Mouse (Mus musculus): ENCODE data around the gene Omg. TPM values are rescaled to one million over a fixed set of nuclear protein-coding genes. Genes with fewer than 3 reads are reported as not detected.

Omg gene
- 1.9 TPM in 2 replicates for polyA plus RNA-seq (2014; fragmentation: Nextera tagmentation; extraction: Ambion mirVana)

- DNase-seq (ENCODE audit: low spot score, missing footprints) = peak; percentile 79
Observed at GRCm38 (mm10) chr11:79503845-79504244, at the start of gene Omg. TSS of gene Omg (minus strand) at chr11:79504084.

GRCm38 (mm10) chr11:79552622-79553021, 48.7 kb upstream of the Omg start:
- Histone ChIP-seq H3K27ac (ENCODE audit: low read depth, low read length) (no peak overlapping the region), H3K9ac (ENCODE audit: low read length) (no peak overlapping the region), H3K9me3 (ENCODE audit: control insufficient read depth, low read length) (no peaks in the 10 kb centered on the region), H3K27me3 (ENCODE audit: control insufficient read depth, insufficient read depth, low read length) (no peaks in the 10 kb centered on the region), H3K4me3 (ENCODE audit: low read depth, low read length) (no peak overlapping the region), H3K4me2 (no peak overlapping the region), H3K36me3 (ENCODE audit: control insufficient read depth, insufficient read depth, low read length) (peaks cover 12% of the 10 kb centered on the region), H3K4me1 (ENCODE audit: control insufficient read depth, insufficient read depth, low read length) (no peaks in the 10 kb centered on the region)
- WGBS = 83% methylated on average over 1 of the region's 1 CpGs
- peak; percentile 69 for DNase-seq (ENCODE audit: low spot score, missing footprints)
- ATAC-seq (ENCODE audit: low FRiP score) = no peak

More at GRCm38 (mm10) chr11:79503845-79504244, at the start of gene Omg:
- Histone ChIP-seq H3K27ac (ENCODE audit: low read depth, low read length) (no peak within 1 kb of the TSS), H3K27me3 (ENCODE audit: control insufficient read depth, insufficient read depth, low read length) (no peaks in the 10 kb centered on the region), H3K9ac (ENCODE audit: low read length) (no peak within 1 kb of the TSS), H3K36me3 (ENCODE audit: control insufficient read depth, insufficient read depth, low read length) (no peaks in the 10 kb centered on the region), H3K4me2 (no peak within 1 kb of the TSS), H3K9me3 (ENCODE audit: control insufficient read depth, low read length) (no peaks in the 10 kb centered on the region), H3K4me3 (ENCODE audit: low read depth, low read length) (no peak within 1 kb of the TSS), H3K4me1 (ENCODE audit: control insufficient read depth, insufficient read depth, low read length) (peaks cover 7% of the 10 kb centered on the region)
- WGBS = 36% methylated on average over 8 of the region's 8 CpGs
- no peak for ATAC-seq (ENCODE audit: low FRiP score)

- WGBS = 91% methylated on average over 3 of the region's 3 CpGs
Observed at GRCm38 (mm10) chr11:79536293-79536692, 32.4 kb upstream of the Omg start.

GRCm38 (mm10) chr11:79535554-79535953, 31.7 kb upstream of the Omg start:
- no peak overlapping the region for H3K4me3 ChIP-seq (ENCODE audit: low read depth, low read length)
- H3K4me1 ChIP-seq (ENCODE audit: control insufficient read depth, insufficient read depth, low read length) = peaks cover 5% of the 10 kb centered on the region
- ATAC-seq (ENCODE audit: low FRiP score) = no peak
- no peak overlapping the region for H3K4me2 ChIP-seq
- no peak for DNase-seq (ENCODE audit: low spot score, missing footprints)
- H3K9ac ChIP-seq (ENCODE audit: low read length) = no peak overlapping the region
- H3K27me3 ChIP-seq (ENCODE audit: control insufficient read depth, insufficient read depth, low read length) = no peaks in the 10 kb centered on the region
- H3K9me3 ChIP-seq (ENCODE audit: control insufficient read depth, low read length) = no peaks in the 10 kb centered on the region
- no peak overlapping the region for H3K27ac ChIP-seq (ENCODE audit: low read depth, low read length)
- WGBS = 91% methylated on average over 4 of the region's 4 CpGs
- 0 out of 2 replicates have a peak, but pooled peaks cover 3% of the 10 kb centered on the region for H3K36me3 ChIP-seq (ENCODE audit: control insufficient read depth, insufficient read depth, low read length)

More at GRCm38 (mm10) chr11:79536293-79536692, 32.4 kb upstream of the Omg start:
- Histone ChIP-seq H3K9ac (ENCODE audit: low read length) (no peak overlapping the region), H3K4me1 (ENCODE audit: control insufficient read depth, insufficient read depth, low read length) (peaks cover 5% of the 10 kb centered on the region), H3K4me3 (ENCODE audit: low read depth, low read length) (no peak overlapping the region), H3K4me2 (no peak overlapping the region), H3K27me3 (ENCODE audit: control insufficient read depth, insufficient read depth, low read length) (no peaks in the 10 kb centered on the region), H3K36me3 (ENCODE audit: control insufficient read depth, insufficient read depth, low read length) (0 out of 2 replicates have a peak, but pooled peaks cover 3% of the 10 kb centered on the region), H3K27ac (ENCODE audit: low read depth, low read length) (no peak overlapping the region), H3K9me3 (ENCODE audit: control insufficient read depth, low read length) (no peaks in the 10 kb centered on the region)
- ATAC-seq (ENCODE audit: low FRiP score) (no peak), DNase-seq (ENCODE audit: low spot score, missing footprints) (no peak)

- no peak overlapping the region for H3K4me2 ChIP-seq
- H3K27ac ChIP-seq (ENCODE audit: low read depth, low read length) = 0 out of 2 replicates have a peak overlapping the region, but pooled peaks have one; percentile 14
- peaks cover 5% of the 10 kb centered on the region for H3K4me1 ChIP-seq (ENCODE audit: control insufficient read depth, insufficient read depth, low read length)
- H3K4me3 ChIP-seq (ENCODE audit: low read depth, low read length) = no peak overlapping the region
- 88% methylated on average over 8 of the region's 8 CpGs for WGBS
- no peaks in the 10 kb centered on the region for H3K27me3 ChIP-seq (ENCODE audit: control insufficient read depth, insufficient read depth, low read length)
- 0 out of 2 replicates have a peak, but pooled peaks cover 3% of the 10 kb centered on the region for H3K36me3 ChIP-seq (ENCODE audit: control insufficient read depth, insufficient read depth, low read length)
- H3K9ac ChIP-seq (ENCODE audit: low read length) = no peak overlapping the region
- no peak for DNase-seq (ENCODE audit: low spot score, missing footprints)
- no peaks in the 10 kb centered on the region for H3K9me3 ChIP-seq (ENCODE audit: control insufficient read depth, low read length)
- ATAC-seq (ENCODE audit: low FRiP score) = no peak
Observed at GRCm38 (mm10) chr11:79533950-79534690, 30.2 kb upstream of the Omg start.

GRCm38 (mm10) chr11:79533311-79533710, 29.4 kb upstream of the Omg start:
- Histone ChIP-seq H3K36me3 (ENCODE audit: control insufficient read depth, insufficient read depth, low read length) (0 out of 2 replicates have a peak, but pooled peaks cover 3% of the 10 kb centered on the region), H3K27ac (ENCODE audit: low read depth, low read length) (no peak overlapping the region), H3K4me1 (ENCODE audit: control insufficient read depth, insufficient read depth, low read length) (peaks cover 5% of the 10 kb centered on the region), H3K9ac (ENCODE audit: low read length) (no peak overlapping the region), H3K27me3 (ENCODE audit: control insufficient read depth, insufficient read depth, low read length) (no peaks in the 10 kb centered on the region), H3K4me2 (no peak overlapping the region), H3K4me3 (ENCODE audit: low read depth, low read length) (no peak overlapping the region), H3K9me3 (ENCODE audit: control insufficient read depth, low read length) (no peaks in the 10 kb centered on the region)
- ATAC-seq (ENCODE audit: low FRiP score) (no peak), DNase-seq (ENCODE audit: low spot score, missing footprints) (no peak)
- 84% methylated on average over 6 of the region's 6 CpGs for WGBS

GRCm38 (mm10) chr11:79531485-79531884, 27.6 kb upstream of the Omg start:
- ATAC-seq (ENCODE audit: low FRiP score) = no peak
- 91% methylated on average over 4 of the region's 4 CpGs for WGBS
- 0 out of 2 replicates have a peak, but pooled peaks cover 3% of the 10 kb centered on the region for H3K36me3 ChIP-seq (ENCODE audit: control insufficient read depth, insufficient read depth, low read length)
- no peaks in the 10 kb centered on the region for H3K9me3 ChIP-seq (ENCODE audit: control insufficient read depth, low read length)
- H3K27me3 ChIP-seq (ENCODE audit: control insufficient read depth, insufficient read depth, low read length) = no peaks in the 10 kb centered on the region
- no peak overlapping the region for H3K27ac ChIP-seq (ENCODE audit: low read depth, low read length)
- no peak overlapping the region for H3K9ac ChIP-seq (ENCODE audit: low read length)
- H3K4me2 ChIP-seq = no peak overlapping the region
- no peak overlapping the region for H3K4me3 ChIP-seq (ENCODE audit: low read depth, low read length)
- DNase-seq (ENCODE audit: low spot score, missing footprints) = peak; percentile 77
- H3K4me1 ChIP-seq (ENCODE audit: control insufficient read depth, insufficient read depth, low read length) = peaks cover 5% of the 10 kb centered on the region

GRCm38 (mm10) chr11:79530774-79531173, 26.9 kb upstream of the Omg start:
- Histone ChIP-seq H3K4me1 (ENCODE audit: control insufficient read depth, insufficient read depth, low read length) (peaks cover 5% of the 10 kb centered on the region), H3K27me3 (ENCODE audit: control insufficient read depth, insufficient read depth, low read length) (no peaks in the 10 kb centered on the region), H3K4me2 (no peak overlapping the region), H3K9ac (ENCODE audit: low read length) (no peak overlapping the region), H3K36me3 (ENCODE audit: control insufficient read depth, insufficient read depth, low read length) (no peaks in the 10 kb centered on the region), H3K27ac (ENCODE audit: low read depth, low read length) (no peak overlapping the region), H3K4me3 (ENCODE audit: low read depth, low read length) (no peak overlapping the region), H3K9me3 (ENCODE audit: control insufficient read depth, low read length) (no peaks in the 10 kb centered on the region)
- ATAC-seq (ENCODE audit: low FRiP score) (no peak), DNase-seq (ENCODE audit: low spot score, missing footprints) (no peak)
- 86% methylated on average over 11 of the region's 11 CpGs for WGBS

GRCm38 (mm10) chr11:79530333-79530761, 26.5 kb upstream of the Omg start, which contains the start of the genes Evi2 and Evi2a:
TSS of gene Evi2 (minus strand) at chr11:79530589.
TSS of gene Evi2a (minus strand) at chr11:79530609.
- no peak within 1 kb of the TSS for H3K4me2 ChIP-seq
- H3K4me1 ChIP-seq (ENCODE audit: control insufficient read depth, insufficient read depth, low read length) = peaks cover 5% of the 10 kb centered on the region
- no peak for ATAC-seq (ENCODE audit: low FRiP score)
- H3K27me3 ChIP-seq (ENCODE audit: control insufficient read depth, insufficient read depth, low read length) = no peaks in the 10 kb centered on the region
- H3K9me3 ChIP-seq (ENCODE audit: control insufficient read depth, low read length) = no peaks in the 10 kb centered on the region
- H3K27ac ChIP-seq (ENCODE audit: low read depth, low read length) = no peak within 1 kb of the TSS
- WGBS = 89% methylated on average over 7 of the region's 7 CpGs
- peak; percentile 60 for DNase-seq (ENCODE audit: low spot score, missing footprints)
- H3K36me3 ChIP-seq (ENCODE audit: control insufficient read depth, insufficient read depth, low read length) = no peaks in the 10 kb centered on the region
- no peak within 1 kb of the TSS for H3K9ac ChIP-seq (ENCODE audit: low read length)
- no peak within 1 kb of the TSS for H3K4me3 ChIP-seq (ENCODE audit: low read depth, low read length)

All from midbrain, embryonic 11.5 days (tissue).